Mouse (Mus musculus) hindbrain, postnatal 0 days (tissue): ENCODE measurements around the gene Ddx39. TPM values are rescaled to one million over a fixed set of nuclear protein-coding genes. Genes with fewer than 3 reads are reported as not detected.

Experiments used
- ATAC-seq: fragments of 200-750 bp; cut with Nextera tagmentation; 2 replicates; pipeline ENCODE4 v1.8.0; 2017; ENCODE audit warnings: mild to moderate bottlenecking, moderate TSS enrichment, moderate library complexity
- DNase-seq: peaks from one replicate; pipeline ENCODE4 v3.0.0-alpha.2; 2015; ENCODE audit warnings: low spot score
- H3K27ac ChIP-seq: fragments of 300-500 bp; sonication (generic); 2 replicates; pipeline ENCODE4 v1.5.1; 2014; ENCODE audit warnings: mild to moderate bottlenecking
- H3K27me3 ChIP-seq: fragments of 300-500 bp; sonication (generic); 2 replicates; pipeline ENCODE4 v1.6.1; 2014; ENCODE audit warnings: low read length, mixed read lengths; ENCODE audit not compliant: insufficient read depth
- H3K36me3 ChIP-seq: fragments of 300-500 bp; sonication (generic); 2 replicates; pipeline ENCODE4 v1.6.1; 2014; ENCODE audit warnings: low read length, mixed read lengths; ENCODE audit not compliant: insufficient read depth
- H3K4me1 ChIP-seq: fragments of 300-500 bp; sonication (generic); 2 replicates; pipeline ENCODE4 v1.6.1; 2014; ENCODE audit warnings: antibody characterized with exemption, low read length, mixed read lengths; ENCODE audit not compliant: insufficient read depth
- H3K4me2 ChIP-seq: fragments of 300-500 bp; sonication (generic); 2 replicates; pipeline ENCODE4 v1.6.1; 2014; ENCODE audit warnings: low read depth, mild to moderate bottlenecking, low read length, moderate library complexity, mixed read lengths
- H3K4me3 ChIP-seq: fragments of 300-500 bp; sonication (generic); 2 replicates; pipeline ENCODE4 v1.5.1; 2014; ENCODE audit warnings: low read length
- H3K9ac ChIP-seq: fragments of 300-500 bp; sonication (generic); replicated peaks from 2 replicates; pipeline ENCODE4 v1.6.1; 2014; ENCODE audit warnings: mild to moderate bottlenecking, low read length, moderate library complexity, mixed read lengths
- H3K9me3 ChIP-seq: fragments of 300-500 bp; sonication (generic); 2 replicates; pipeline ENCODE4 v1.6.1; 2016; ENCODE audit warnings: low read length, mixed read lengths
- CTCF ChIP-seq: IDR thresholded peaks from 2 replicates; pipeline ENCODE4 v1.5.1; 2016; ENCODE audit warnings: antibody characterized with exemption, control low read depth, low read depth
- WGBS: fragments of 180-500 bp; shearing (Covaris S2); extraction: QIAGEN DNeasy Blood & Tissue Kit; methylation state at CpG from one replicate; pipeline ENCODE4 v1.1.7; 2014; 5-methylcytosine and 5-hydroxymethylcytosine counted together
- polyA plus RNA-seq: library from polyadenylated mRNA; unstranded; fragments of >200 nt; fragmentation: Nextera tagmentation; extraction: Ambion mirVana; gene quantifications from 2 replicates; pipeline ENCODE4 v1.2.1, GENCODE M21; 2015
- total RNA-seq: library from RNA; depleted of rRNA; stranded (reverse); fragments of >200 nt; gene quantifications from 2 replicates; pipeline ENCODE4 v1.2.3, GENCODE M21; 2014

Gene Ddx39
- total and polyA plus RNA-seq, 2 experiments from 2014 or later = 44.6 to 72.3 TPM

- Histone ChIP-seq H3K4me1 (peaks cover 20% of the 10 kb centered on the region), H3K4me2 (peak within 1 kb of the TSS; percentile 95), H3K27me3 (no peaks in the 10 kb centered on the region), H3K36me3 (no peaks in the 10 kb centered on the region), H3K4me3 (peak within 1 kb of the TSS; percentile 90), H3K9ac (peak within 1 kb of the TSS; percentile 96), H3K9me3 (no peaks in the 10 kb centered on the region), H3K27ac (peak within 1 kb of the TSS; percentile 85)
- no peak for TF ChIP-seq CTCF
- ATAC-seq (peak; percentile 87), DNase-seq (peak; percentile 87)
- WGBS = under 1% methylated on average over 55 of the region's 85 CpGs
Observed at GRCm38 (mm10) chr8:83698661-83699453, 16.1 kb upstream of the Ddx39 start, which contains the start of gene Pkn1. TSS of gene Pkn1 (minus strand) at chr8:83699179.

GRCm38 (mm10) chr8:83699566-83699965 lies 15.4 kb upstream of the Ddx39 start:
- Histone ChIP-seq H3K27ac (peak overlapping the region; percentile 85), H3K9ac (peak overlapping the region; percentile 96), H3K36me3 (no peaks in the 10 kb centered on the region), H3K4me1 (peaks cover 20% of the 10 kb centered on the region), H3K9me3 (no peaks in the 10 kb centered on the region), H3K4me3 (peak overlapping the region; percentile 90), H3K27me3 (no peaks in the 10 kb centered on the region), H3K4me2 (peak overlapping the region; percentile 95)
- ATAC-seq (no peak), DNase-seq (peak; percentile 14)
- WGBS = 40% methylated on average over 9 of the region's 9 CpGs
- TF ChIP-seq CTCF = no peak

GRCm38 (mm10) chr8:83700423-83701085 lies 14.4 kb upstream of the Ddx39 start:
- H3K9me3 ChIP-seq = no peaks in the 10 kb centered on the region
- H3K4me2 ChIP-seq = no peak overlapping the region
- TF ChIP-seq CTCF = no peak
- H3K27me3 ChIP-seq = no peaks in the 10 kb centered on the region
- no peak for ATAC-seq
- H3K9ac ChIP-seq = no peak overlapping the region
- H3K4me3 ChIP-seq = no peak overlapping the region
- no peak for DNase-seq
- WGBS = 79% methylated on average over 9 of the region's 9 CpGs
- no peak overlapping the region for H3K27ac ChIP-seq
- no peaks in the 10 kb centered on the region for H3K36me3 ChIP-seq
- peaks cover 20% of the 10 kb centered on the region for H3K4me1 ChIP-seq

GRCm38 (mm10) chr8:83703426-83703825 lies 11.6 kb upstream of the Ddx39 start:
- H3K4me3 ChIP-seq = no peak overlapping the region
- H3K4me1 ChIP-seq = peaks cover 5% of the 10 kb centered on the region; the same call in 1 of the 2 replicates
- H3K9me3 ChIP-seq = no peaks in the 10 kb centered on the region
- no peak for ATAC-seq
- DNase-seq = no peak
- no peak overlapping the region for H3K27ac ChIP-seq
- H3K27me3 ChIP-seq = no peaks in the 10 kb centered on the region
- 81% methylated on average over 4 of the region's 4 CpGs for WGBS
- no peaks in the 10 kb centered on the region for H3K36me3 ChIP-seq
- H3K4me2 ChIP-seq = no peak overlapping the region
- TF ChIP-seq CTCF = no peak
- no peak overlapping the region for H3K9ac ChIP-seq

- H3K4me1 ChIP-seq = no peaks in the 10 kb centered on the region
- no peak overlapping the region for H3K9ac ChIP-seq
- H3K4me3 ChIP-seq = no peak overlapping the region
- H3K27ac ChIP-seq = no peak overlapping the region
- H3K4me2 ChIP-seq = no peak overlapping the region
- no peaks in the 10 kb centered on the region for H3K9me3 ChIP-seq
- H3K36me3 ChIP-seq = no peaks in the 10 kb centered on the region
- TF ChIP-seq CTCF = no peak
- no peaks in the 10 kb centered on the region for H3K27me3 ChIP-seq
- DNase-seq (no peak), ATAC-seq (no peak)
- WGBS = 64% methylated on average over 5 of the region's 5 CpGs
Observed at GRCm38 (mm10) chr8:83706411-83706810, 8.6 kb upstream of the Ddx39 start.

- Histone ChIP-seq H3K9me3 (no peaks in the 10 kb centered on the region), H3K36me3 (no peaks in the 10 kb centered on the region), H3K4me1 (no peaks in the 10 kb centered on the region), H3K9ac (no peak overlapping the region), H3K4me3 (no peak overlapping the region), H3K27me3 (no peaks in the 10 kb centered on the region), H3K27ac (no peak overlapping the region), H3K4me2 (no peak overlapping the region)
- no peak for ATAC-seq
- no peak for TF ChIP-seq CTCF
- WGBS = 72% methylated on average over 8 of the region's 8 CpGs
- no peak for DNase-seq
Observed at GRCm38 (mm10) chr8:83707554-83707953, 7.4 kb upstream of the Ddx39 start.
